Mouse (Mus musculus): Measurements from ENCODE around the gene Ripk1. TPM values are rescaled to one million over a fixed set of nuclear protein-coding genes. Genes with fewer than 3 reads are reported as not detected.

Gene Ripk1
- 8.2 and 10.3 TPM in 2 replicates for total RNA-seq (2014; rRNA removed)
- 2.3 and 3.4 TPM in 2 replicates for polyA plus RNA-seq (2015; fragmentation: Nextera tagmentation; extraction: Ambion mirVana)

DNA sequence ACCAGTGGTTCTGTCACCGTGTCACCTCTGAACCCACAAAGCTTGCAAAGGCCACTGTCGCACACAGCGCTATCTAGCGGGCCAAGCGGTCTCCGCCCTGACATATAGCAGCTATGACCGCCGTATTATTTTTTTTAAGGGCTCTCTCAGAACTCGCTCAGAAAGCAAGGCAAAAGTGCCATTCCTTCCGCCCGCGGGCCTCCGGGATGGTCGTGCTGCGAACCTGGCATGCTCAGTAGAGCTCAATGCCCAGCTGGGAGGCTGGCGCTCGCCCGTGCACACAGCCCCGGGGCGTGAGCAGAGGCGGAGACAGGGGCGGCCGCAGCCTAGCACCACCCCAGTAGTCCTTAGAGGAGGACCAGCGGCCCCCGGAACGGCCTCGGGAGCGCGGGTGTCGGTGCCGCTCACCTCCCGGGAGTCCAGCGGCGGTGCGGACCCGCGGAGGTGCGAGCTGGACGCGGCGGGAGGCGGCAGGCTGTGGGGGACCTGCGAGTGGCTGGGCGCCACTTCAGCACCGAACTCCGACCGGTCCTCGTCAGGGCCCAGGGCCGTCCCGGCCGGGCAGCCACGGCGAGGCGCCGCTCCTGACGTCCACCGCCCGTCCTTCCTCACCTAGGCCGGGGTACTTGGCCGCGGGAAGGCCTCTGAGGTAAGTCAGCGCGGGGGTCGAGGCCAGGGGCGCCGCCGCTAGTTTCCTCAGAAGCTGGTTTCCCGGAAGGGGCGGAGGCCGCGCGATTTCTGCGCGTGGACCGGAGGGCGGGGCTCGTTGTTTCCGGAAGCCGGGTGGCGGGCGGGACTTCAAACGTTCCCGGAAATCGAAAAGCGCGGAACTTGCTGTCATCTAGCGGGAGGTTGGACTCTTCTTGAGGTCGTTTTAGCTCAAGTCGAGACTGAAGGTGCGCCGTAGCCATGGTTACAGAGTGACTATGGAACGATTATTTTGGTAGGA lies at the start of gene Ripk1, which contains the start of gene Serpinb6a:
Gene Ripk1 (plus strand): TSS at position 306 of the 949 bp plus-strand sequence.
Gene Serpinb6a (minus strand): TSS at position 737 of the 949 bp plus-strand sequence.
- peak; percentile 55 for TF ChIP-seq CTCF (IDR thresholded peaks at IDR 0.05; ENCODE audit: low read depth)
- Histone ChIP-seq H3K9ac (peak within 1 kb of the TSS; percentile 83), H3K4me3 (ENCODE audit: low read depth, low read length) (peak within 1 kb of the TSS; percentile 98), H3K27me3 (ENCODE audit: insufficient read depth, low read length) (no peaks in the 10 kb centered on the region), H3K4me2 (ENCODE audit: low read depth) (peak within 1 kb of the TSS; percentile 66), H3K4me1 (ENCODE audit: insufficient read depth) (peaks cover 8% of the 10 kb centered on the region; the same call in 1 of the 2 replicates), H3K27ac (ENCODE audit: low read depth, low read length) (peak within 1 kb of the TSS; percentile 87), H3K9me3 (ENCODE audit: low read length) (no peaks in the 10 kb centered on the region), H3K36me3 (ENCODE audit: insufficient read depth) (no peaks in the 10 kb centered on the region)
- WGBS: under 1% methylated on average over 91 of the region's 92 CpGs
- DNase-seq: peak; percentile 92
- peak; percentile 96 for ATAC-seq

- no peak overlapping the region for H3K4me3 ChIP-seq (ENCODE audit: low read depth, low read length)
- H3K4me2 ChIP-seq (ENCODE audit: low read depth): no peak overlapping the region
- H3K9me3 ChIP-seq (ENCODE audit: low read length): no peaks in the 10 kb centered on the region
- H3K27ac ChIP-seq (ENCODE audit: low read depth, low read length): no peak overlapping the region
- no peak overlapping the region for H3K9ac ChIP-seq
- H3K36me3 ChIP-seq (ENCODE audit: insufficient read depth): no peaks in the 10 kb centered on the region
- no peaks in the 10 kb centered on the region for H3K27me3 ChIP-seq (ENCODE audit: insufficient read depth, low read length)
- no peaks in the 10 kb centered on the region for H3K4me1 ChIP-seq (ENCODE audit: insufficient read depth)
- ATAC-seq (no peak), DNase-seq (no peak)
- no peak for TF ChIP-seq CTCF (IDR thresholded peaks at IDR 0.05; ENCODE audit: low read depth)
- WGBS: 90% methylated on average over 2 of the region's 2 CpGs
These were observed 49.2 kb upstream of the Ripk1 start for GRCm38 (mm10) chr13:33952947-33953346.

GRCm38 (mm10) chr13:33956571-33957421 lies 45.4 kb upstream of the Ripk1 start:
- no peak overlapping the region for H3K9ac ChIP-seq
- H3K4me2 ChIP-seq (ENCODE audit: low read depth): no peak overlapping the region
- ATAC-seq (peak; percentile 70), DNase-seq (peak; percentile 55)
- no peak overlapping the region for H3K27ac ChIP-seq (ENCODE audit: low read depth, low read length)
- H3K27me3 ChIP-seq (ENCODE audit: insufficient read depth, low read length): no peaks in the 10 kb centered on the region
- WGBS: 34% methylated on average over 6 of the region's 6 CpGs
- no peaks in the 10 kb centered on the region for H3K36me3 ChIP-seq (ENCODE audit: insufficient read depth)
- peak; percentile 77 for TF ChIP-seq CTCF (IDR thresholded peaks at IDR 0.05; ENCODE audit: low read depth)
- H3K9me3 ChIP-seq (ENCODE audit: low read length): no peaks in the 10 kb centered on the region
- no peak overlapping the region for H3K4me3 ChIP-seq (ENCODE audit: low read depth, low read length)
- no peaks in the 10 kb centered on the region for H3K4me1 ChIP-seq (ENCODE audit: insufficient read depth)

- Histone ChIP-seq H3K9ac (no peak overlapping the region), H3K4me3 (ENCODE audit: low read depth, low read length) (no peak overlapping the region), H3K36me3 (ENCODE audit: insufficient read depth) (no peaks in the 10 kb centered on the region), H3K9me3 (ENCODE audit: low read length) (no peaks in the 10 kb centered on the region), H3K4me2 (ENCODE audit: low read depth) (no peak overlapping the region), H3K4me1 (ENCODE audit: insufficient read depth) (no peaks in the 10 kb centered on the region), H3K27me3 (ENCODE audit: insufficient read depth, low read length) (no peaks in the 10 kb centered on the region), H3K27ac (ENCODE audit: low read depth, low read length) (no peak overlapping the region)
- no peak for DNase-seq
- 93% methylated on average over 2 of the region's 2 CpGs for WGBS
- no peak for ATAC-seq
- TF ChIP-seq CTCF (IDR thresholded peaks at IDR 0.05; ENCODE audit: low read depth): no peak
These were observed 42.4 kb upstream of the Ripk1 start for GRCm38 (mm10) chr13:33959771-33960170.

DNA sequence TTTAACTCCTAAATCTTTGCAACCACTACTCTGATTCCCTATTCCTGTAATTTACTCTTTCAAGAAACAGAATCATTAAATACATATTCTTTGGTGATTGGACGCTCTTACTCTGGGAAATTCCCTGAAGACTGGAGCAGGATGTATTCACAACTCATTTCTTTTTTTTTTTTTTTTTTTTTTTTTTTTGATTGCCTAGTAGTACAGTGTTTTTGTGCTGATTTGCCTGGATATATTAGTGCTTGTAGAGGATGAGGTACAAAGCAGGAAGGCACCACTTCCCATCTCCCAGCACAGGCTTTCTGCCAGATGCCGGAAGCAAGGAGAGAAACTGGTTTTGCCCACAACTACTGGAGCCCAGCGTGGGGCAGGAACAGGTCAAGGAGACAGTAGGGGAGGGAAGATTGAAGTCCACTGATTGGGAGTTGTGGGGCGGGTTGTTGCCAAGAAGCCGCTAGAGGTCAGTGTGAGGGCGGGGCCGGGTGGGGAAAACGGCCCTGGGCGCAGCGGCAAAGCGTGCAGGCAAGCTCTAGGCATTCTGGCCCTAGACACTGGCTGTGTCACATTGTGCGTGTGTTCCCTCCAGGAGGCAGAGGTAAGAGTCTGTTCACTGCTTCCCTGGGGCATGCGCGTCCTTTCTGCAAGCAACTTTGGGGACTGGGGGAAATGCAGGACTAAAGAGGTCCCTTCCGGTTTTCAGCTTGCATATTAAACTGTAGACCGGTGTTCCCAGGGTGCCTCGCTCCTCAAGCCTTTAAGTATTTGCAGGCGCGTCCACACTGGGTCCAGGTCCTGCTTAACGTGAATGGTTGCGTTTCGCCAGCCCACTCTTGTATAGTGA lies 37.7 kb upstream of the Ripk1 start, which contains the start of gene Nqo2:
Gene Nqo2 (plus strand): TSS at position 482 of the 841 bp plus-strand sequence.
- Histone ChIP-seq H3K9me3 (ENCODE audit: low read length) (no peaks in the 10 kb centered on the region), H3K27ac (ENCODE audit: low read depth, low read length) (peak within 1 kb of the TSS; percentile 66), H3K27me3 (ENCODE audit: insufficient read depth, low read length) (no peaks in the 10 kb centered on the region), H3K4me2 (ENCODE audit: low read depth) (peak within 1 kb of the TSS; percentile 71), H3K36me3 (ENCODE audit: insufficient read depth) (no peaks in the 10 kb centered on the region), H3K4me1 (ENCODE audit: insufficient read depth) (no peaks in the 10 kb centered on the region), H3K4me3 (ENCODE audit: low read depth, low read length) (peak within 1 kb of the TSS; percentile 43), H3K9ac (peak within 1 kb of the TSS; percentile 55)
- DNase-seq (peak; percentile 66), ATAC-seq (peak; percentile 94)
- TF ChIP-seq CTCF (IDR thresholded peaks at IDR 0.05; ENCODE audit: low read depth): peak; percentile 39
- 2% methylated on average over 22 of the region's 22 CpGs for WGBS
